Mouse (Mus musculus) neural tube, embryonic 12.5 days (tissue): Measurements from ENCODE around the gene Med19. TPM values are rescaled to one million over a fixed set of nuclear protein-coding genes. Genes with fewer than 3 reads are reported as not detected.
"Not testable (repeated sequence)": the region's sequence is repeated elsewhere in the genome, so short reads cannot be mapped to it uniquely, and the experiment has no call there.

Experiments used
- ATAC-seq: fragments of 200-750 bp; cut with Nextera tagmentation; 2 replicates; pipeline ENCODE4 v1.8.0; 2017; ENCODE audit warnings: low read depth, mild to moderate bottlenecking, moderate TSS enrichment, moderate library complexity; ENCODE audit not compliant: low FRiP score
- H3K27ac ChIP-seq: fragments of 300-500 bp; sonication (generic); 2 replicates; pipeline ENCODE4 v1.5.1; 2016
- H3K27me3 ChIP-seq: fragments of 300-500 bp; sonication (generic); replicated peaks from 2 replicates; pipeline ENCODE4 v1.6.1; 2016; ENCODE audit warnings: mild to moderate bottlenecking
- H3K36me3 ChIP-seq: fragments of 300-500 bp; sonication (generic); 2 replicates; pipeline ENCODE4 v1.6.1; 2016; ENCODE audit warnings: mild to moderate bottlenecking
- H3K4me1 ChIP-seq: fragments of 300-500 bp; sonication (generic); 2 replicates; pipeline ENCODE4 v1.6.1; 2016
- H3K4me2 ChIP-seq: fragments of 300-500 bp; sonication (generic); replicated peaks from 2 replicates; pipeline ENCODE4 v1.6.1; 2016; ENCODE audit warnings: mild to moderate bottlenecking
- H3K4me3 ChIP-seq: fragments of 300-500 bp; sonication (generic); 2 replicates; pipeline ENCODE4 v1.5.1; 2016
- H3K9ac ChIP-seq: fragments of 300-500 bp; sonication (generic); 2 replicates; pipeline ENCODE4 v1.6.1; 2016; ENCODE audit warnings: mild to moderate bottlenecking
- H3K9me3 ChIP-seq: fragments of 300-500 bp; sonication (generic); 2 replicates; pipeline ENCODE4 v1.6.1; 2016; ENCODE audit warnings: mild to moderate bottlenecking
- WGBS: fragments of 180-500 bp; shearing (Covaris S2); methylation state at CpG from one replicate; pipeline ENCODE4 v1.1.7; 2016; 5-methylcytosine and 5-hydroxymethylcytosine counted together
- polyA plus RNA-seq: library from polyadenylated mRNA; unstranded; fragments of >200 nt; fragmentation: Nextera tagmentation; extraction: Ambion mirVana; gene quantifications from 2 replicates; pipeline ENCODE4 v1.2.1, GENCODE M21; 2016

Med19 gene
- polyA plus RNA-seq, 1 experiment from 2014 or later, result 50.5 TPM

DNA sequence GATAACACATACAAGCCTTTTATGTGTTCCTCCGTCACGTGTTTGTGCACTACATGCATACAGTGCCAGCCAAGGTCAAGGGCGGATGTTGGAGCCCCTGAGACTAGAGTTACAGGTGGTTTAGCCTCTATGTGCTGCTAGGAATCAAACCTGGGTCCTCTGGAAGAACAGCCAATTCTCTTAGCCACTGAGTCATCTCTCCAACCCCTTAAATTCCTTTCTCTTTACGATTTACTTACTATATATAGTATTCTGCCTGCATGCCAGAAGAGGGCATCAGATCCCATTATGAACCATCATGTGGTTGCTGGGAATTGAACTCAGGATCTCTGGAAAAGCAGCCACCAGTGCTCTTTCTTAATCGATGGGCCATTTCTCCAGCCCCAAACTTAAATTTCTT lies 6.7 kb upstream of the Med19 start:
- Histone ChIP-seq H3K36me3 (peaks cover 53% of the 10 kb centered on the region), H3K4me2 (peak overlapping the region; percentile 72)
- not testable (repeated sequence) for H3K4me1 ChIP-seq, H3K9me3 ChIP-seq, H3K4me3 ChIP-seq, H3K27ac ChIP-seq, H3K27me3 ChIP-seq, H3K9ac ChIP-seq
- ATAC-seq, result peak; percentile 5; the same call in 1 of the 2 replicates
- 54% methylated on average over 4 of the region's 5 CpGs for WGBS

DNA sequence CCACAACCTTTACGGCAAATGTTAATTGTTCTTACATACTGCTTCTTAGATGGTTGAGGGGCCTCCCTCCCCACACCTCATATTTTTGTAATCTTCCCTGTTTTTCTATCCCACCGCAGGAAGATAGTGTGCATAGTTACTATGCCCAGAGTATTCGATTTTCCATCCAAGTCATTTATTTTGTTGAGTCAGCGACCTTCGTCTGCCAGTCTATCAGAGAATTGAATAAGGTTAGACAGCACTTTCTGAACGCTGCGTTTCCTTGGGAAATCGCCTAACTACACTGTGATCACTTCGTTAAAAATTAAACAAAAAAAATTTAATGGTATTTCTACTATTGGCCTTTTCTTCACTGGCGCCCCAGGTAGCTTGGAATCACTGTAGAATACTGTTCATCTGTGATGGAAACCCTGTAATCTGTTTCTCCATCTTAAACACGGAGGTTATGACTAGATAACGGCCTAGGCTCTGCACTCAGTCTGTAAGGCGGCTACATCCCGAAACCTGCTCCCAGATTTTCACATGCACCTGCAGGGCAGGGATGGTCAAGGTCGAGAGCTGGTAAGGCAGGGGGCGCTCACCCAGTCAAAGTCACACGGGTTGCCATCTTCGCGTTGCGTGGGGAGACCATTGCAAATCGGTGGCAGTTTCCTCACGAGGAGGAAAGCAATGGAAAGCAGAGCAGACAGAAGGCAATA lies 783 bp upstream of the Med19 start:
- Histone ChIP-seq H3K27ac (no peak overlapping the region), H3K9ac (peak overlapping the region; percentile 51), H3K36me3 (peaks cover 39% of the 10 kb centered on the region), H3K9me3 (no peaks in the 10 kb centered on the region), H3K4me2 (peak overlapping the region; percentile 59), H3K4me3 (peak overlapping the region; percentile 43), H3K27me3 (no peaks in the 10 kb centered on the region), H3K4me1 (peaks cover 18% of the 10 kb centered on the region)
- WGBS, result 11% methylated on average over 22 of the region's 22 CpGs
- peak; percentile 73 for ATAC-seq

DNA sequence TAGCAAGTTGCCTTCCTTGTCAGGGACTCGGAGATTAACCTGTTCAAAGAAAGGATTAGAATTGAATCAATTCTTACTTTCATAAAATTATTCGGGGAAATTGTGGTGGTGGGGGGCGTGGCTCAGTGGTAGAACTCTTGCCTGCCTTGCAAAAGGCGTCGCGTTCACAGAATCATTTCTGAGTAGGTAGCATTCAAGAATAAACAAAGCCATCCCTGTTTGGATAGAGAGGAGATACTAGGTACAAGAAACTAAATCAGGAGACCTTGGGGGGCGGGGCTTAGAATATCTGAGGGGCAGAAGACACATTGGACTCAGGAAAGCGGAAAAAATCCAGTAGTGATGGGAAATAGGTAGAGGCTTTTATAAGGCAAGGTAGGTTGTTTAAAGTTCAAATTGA lies 814 bp downstream of the Med19 start, which contains the start of gene Tmx2:
Tmx2 (minus strand) TSS at position 125 of the 400 bp plus-strand sequence.
- H3K9me3 ChIP-seq, result no peaks in the 10 kb centered on the region
- peak within 1 kb of the TSS; percentile 87 for H3K4me2 ChIP-seq
- H3K4me3 ChIP-seq, result peak within 1 kb of the TSS; percentile 85
- H3K4me1 ChIP-seq, result peaks cover 18% of the 10 kb centered on the region
- H3K36me3 ChIP-seq, result peaks cover 27% of the 10 kb centered on the region
- 22% methylated on average over 8 of the region's 8 CpGs for WGBS
- H3K27me3 ChIP-seq, result no peaks in the 10 kb centered on the region
- ATAC-seq, result no peak
- H3K9ac ChIP-seq, result peak within 1 kb of the TSS; percentile 82
- H3K27ac ChIP-seq, result no peak within 1 kb of the TSS

DNA sequence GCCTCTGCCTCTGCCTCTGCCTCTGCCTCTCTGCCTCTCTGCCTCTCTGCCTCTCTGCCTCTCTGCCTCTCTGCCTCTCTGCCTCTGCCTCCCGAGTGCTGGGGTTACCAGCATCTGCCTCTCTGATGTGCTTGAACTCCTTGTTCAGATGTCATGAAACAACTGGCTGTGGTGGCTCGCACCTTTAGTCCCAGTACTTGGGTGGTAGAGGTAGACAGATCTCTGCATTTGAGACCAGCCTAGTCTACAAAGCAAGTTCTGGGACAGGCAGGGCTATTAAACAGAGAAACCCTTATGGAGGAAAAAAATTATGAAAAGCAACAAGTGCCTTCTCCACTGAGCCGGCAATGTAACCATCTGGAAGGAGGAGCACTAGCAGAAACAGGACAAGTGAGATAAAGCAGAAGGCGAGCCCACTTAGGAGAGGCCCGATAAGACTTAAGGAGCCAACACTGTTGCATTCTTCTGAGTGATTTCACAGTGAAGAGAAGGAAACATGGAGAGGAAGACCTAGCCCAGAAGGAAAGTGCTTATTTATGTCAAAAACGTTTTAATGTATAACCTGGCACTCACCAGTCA lies 4.5 kb downstream of the Med19 start:
- no peaks in the 10 kb centered on the region for H3K27me3 ChIP-seq
- ATAC-seq, result no peak
- no peak overlapping the region for H3K4me3 ChIP-seq
- no peak overlapping the region for H3K9ac ChIP-seq
- WGBS, result 90% methylated on average over 6 of the region's 6 CpGs
- H3K27ac ChIP-seq, result no peak overlapping the region
- peaks cover 9% of the 10 kb centered on the region for H3K4me1 ChIP-seq
- H3K36me3 ChIP-seq, result peaks cover 37% of the 10 kb centered on the region
- H3K4me2 ChIP-seq, result no peak overlapping the region
- H3K9me3 ChIP-seq, result no peaks in the 10 kb centered on the region

DNA sequence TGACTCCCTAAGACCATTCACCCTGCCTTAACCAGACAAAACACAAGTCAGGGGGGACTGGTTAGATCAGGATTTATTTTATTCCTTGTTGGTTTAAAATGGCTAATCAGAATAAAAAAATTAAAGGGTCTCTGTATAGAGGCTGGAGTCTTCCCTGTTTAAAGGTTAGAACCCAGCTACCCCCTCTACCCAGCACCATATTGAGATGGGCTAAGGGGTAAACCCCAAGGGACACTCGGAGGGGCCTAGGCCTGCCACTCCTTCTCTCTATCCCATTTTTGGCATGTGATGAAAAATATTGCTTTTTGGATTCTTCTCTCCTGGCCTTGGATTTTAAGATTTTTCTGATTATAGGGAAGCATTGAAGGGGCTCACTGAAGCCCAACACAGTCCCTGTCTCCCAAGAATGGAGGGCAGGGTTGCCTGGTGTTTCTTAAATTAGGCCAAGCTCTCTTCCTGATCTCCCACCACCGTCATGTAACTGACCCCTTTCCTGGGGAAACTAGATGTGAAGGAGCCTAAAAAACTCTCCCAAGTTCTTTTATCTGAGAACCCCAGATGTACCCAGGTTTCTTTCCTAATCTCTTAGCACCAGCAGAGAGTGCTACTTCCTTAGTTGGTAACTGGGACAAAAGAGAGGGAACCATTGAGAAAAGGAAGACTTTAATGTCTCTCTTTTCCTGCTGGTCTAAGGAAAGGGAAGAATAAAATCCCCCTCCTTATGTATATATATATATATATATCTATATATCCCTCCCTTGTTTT lies 10.1 kb downstream of the Med19 start:
- no peak overlapping the region for H3K4me2 ChIP-seq
- H3K27me3 ChIP-seq, result no peaks in the 10 kb centered on the region
- peaks cover 84% of the 10 kb centered on the region for H3K36me3 ChIP-seq

DNA sequence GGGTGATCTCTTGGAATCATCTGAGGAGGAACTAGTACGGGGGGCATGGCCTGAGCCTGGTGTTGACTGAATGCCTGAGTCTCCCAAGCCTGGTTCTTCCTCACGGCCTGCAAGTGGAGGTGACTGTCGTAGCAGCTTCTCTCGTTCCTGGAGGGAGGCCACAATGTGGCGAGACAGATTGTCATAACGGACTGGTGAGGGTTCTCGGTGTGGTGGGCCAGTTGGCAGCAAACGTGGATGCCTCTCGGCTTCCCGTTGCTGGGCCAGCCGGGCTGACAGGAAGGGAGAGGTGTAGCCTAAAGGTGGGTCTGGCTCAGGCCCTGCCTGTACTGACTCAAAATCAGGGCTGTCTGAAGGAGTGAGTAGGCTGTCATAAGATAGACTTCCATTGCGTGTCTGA lies 11.8 kb downstream of the Med19 start:
- Histone ChIP-seq H3K27ac (no peak overlapping the region), H3K36me3 (peaks cover 89% of the 10 kb centered on the region), H3K4me2 (no peak overlapping the region), H3K27me3 (no peaks in the 10 kb centered on the region), H3K4me3 (no peak overlapping the region), H3K4me1 (no peaks in the 10 kb centered on the region), H3K9me3 (no peaks in the 10 kb centered on the region), H3K9ac (no peak overlapping the region)
- WGBS, result 91% methylated on average over 12 of the region's 12 CpGs
- no peak for ATAC-seq

More for the DNA sequence above, 10.1 kb downstream of the Med19 start:
- Histone ChIP-seq H3K9me3 (no peaks in the 10 kb centered on the region), H3K27ac (no peak overlapping the region), H3K4me3 (no peak overlapping the region), H3K9ac (no peak overlapping the region), H3K4me1 (no peaks in the 10 kb centered on the region)
- 83% methylated on average over 2 of the region's 2 CpGs for WGBS
- no peak for ATAC-seq

DNA sequence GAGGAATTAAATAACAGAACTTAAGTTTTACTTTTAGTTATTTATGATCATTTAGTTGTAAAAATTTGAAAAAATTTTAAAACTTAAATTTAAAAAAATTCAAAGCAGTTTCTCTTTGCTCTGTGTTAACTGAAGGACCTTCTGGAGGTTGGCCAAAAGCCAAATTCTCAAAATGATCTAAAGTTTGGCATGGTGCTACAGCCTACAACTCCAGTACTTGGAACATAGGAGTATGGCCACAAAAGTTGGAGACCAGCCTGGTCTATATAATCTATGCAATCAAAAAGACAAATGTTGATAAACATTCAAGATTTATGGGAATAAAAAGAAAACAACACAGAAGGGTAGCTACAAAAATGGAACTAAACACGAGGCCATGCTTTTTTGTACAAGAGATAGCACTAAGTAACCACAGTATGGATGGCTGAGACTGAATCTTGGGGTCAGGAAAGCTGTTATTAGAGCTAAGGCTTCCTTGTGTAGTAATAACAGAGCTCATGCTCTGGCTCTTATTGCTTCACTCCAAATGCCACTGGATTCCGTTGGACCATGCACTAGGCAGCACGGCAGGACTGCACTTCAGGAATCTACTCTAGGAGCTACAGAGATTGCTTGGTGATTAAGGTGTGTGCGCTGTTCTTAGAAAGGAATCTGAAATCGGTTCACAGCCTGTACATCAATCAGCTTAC lies 16.9 kb downstream of the Med19 start:
- no peak for ATAC-seq
- peaks cover 62% of the 10 kb centered on the region for H3K36me3 ChIP-seq

DNA sequence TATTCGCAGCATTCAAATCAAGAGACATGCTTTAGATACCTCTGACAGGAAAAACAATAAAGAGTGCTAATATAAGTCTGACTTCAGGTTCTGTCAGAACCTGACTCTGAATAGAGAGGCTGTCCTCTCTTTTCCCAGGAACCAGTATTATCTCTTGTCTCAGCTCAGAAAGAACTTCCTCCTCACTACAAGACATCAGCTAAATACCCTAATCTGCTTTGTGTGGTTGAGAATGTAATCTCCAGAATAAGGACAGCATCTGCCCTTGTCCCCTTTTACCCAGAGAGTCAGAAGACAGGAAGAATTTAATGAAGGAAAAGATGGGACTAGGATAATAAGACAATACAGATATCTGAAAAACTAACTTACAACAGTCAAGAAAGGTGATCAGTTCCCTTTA lies 25.3 kb downstream of the Med19 start:
- Histone ChIP-seq H3K9me3 (no peaks in the 10 kb centered on the region), H3K9ac (no peak overlapping the region), H3K4me3 (no peak overlapping the region), H3K27ac (no peak overlapping the region), H3K36me3 (peaks cover 15% of the 10 kb centered on the region; the same call in 1 of the 2 replicates), H3K27me3 (no peaks in the 10 kb centered on the region), H3K4me1 (peaks cover 9% of the 10 kb centered on the region; the same call in 1 of the 2 replicates), H3K4me2 (no peak overlapping the region)
- no peak for ATAC-seq
- 92% methylated on average over 1 of the region's 1 CpGs for WGBS

More for the DNA sequence above, 16.9 kb downstream of the Med19 start:
- H3K9me3 ChIP-seq, result no peaks in the 10 kb centered on the region
- WGBS, result 91% methylated on average over 5 of the region's 5 CpGs
- no peak overlapping the region for H3K9ac ChIP-seq
- no peak overlapping the region for H3K4me3 ChIP-seq
- H3K27ac ChIP-seq, result no peak overlapping the region
- H3K4me1 ChIP-seq, result no peaks in the 10 kb centered on the region
- H3K4me2 ChIP-seq, result no peak overlapping the region
- H3K27me3 ChIP-seq, result no peaks in the 10 kb centered on the region

DNA sequence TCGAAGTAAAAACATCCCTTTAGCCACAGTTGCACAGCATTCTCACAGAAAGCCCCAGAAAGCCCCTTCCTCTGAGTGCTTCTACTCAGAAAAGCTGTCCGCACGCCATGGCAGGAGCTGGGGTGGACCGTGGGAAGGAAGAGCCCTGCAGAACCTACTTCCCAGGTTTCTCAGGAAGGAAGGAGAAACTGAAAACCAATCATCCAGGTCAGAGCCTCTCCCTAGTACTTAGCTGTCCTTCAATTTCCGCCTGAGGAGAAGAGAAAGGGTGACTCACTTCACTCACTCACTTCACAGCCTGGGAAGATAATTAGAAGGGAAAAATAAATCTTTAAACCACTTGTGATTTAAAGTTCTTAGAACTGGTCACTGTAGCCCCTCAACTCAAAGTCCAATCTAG lies 26.1 kb downstream of the Med19 start:
- 84% methylated on average over 5 of the region's 5 CpGs for WGBS
- ATAC-seq, result no peak
- no peak overlapping the region for H3K27ac ChIP-seq
- no peak overlapping the region for H3K9ac ChIP-seq
- no peak overlapping the region for H3K4me3 ChIP-seq
- H3K4me1 ChIP-seq, result peaks cover 9% of the 10 kb centered on the region; the same call in 1 of the 2 replicates
- no peaks in the 10 kb centered on the region for H3K9me3 ChIP-seq
- H3K27me3 ChIP-seq, result no peaks in the 10 kb centered on the region
- peaks cover 11% of the 10 kb centered on the region; the same call in 1 of the 2 replicates for H3K36me3 ChIP-seq
- H3K4me2 ChIP-seq, result no peak overlapping the region

DNA sequence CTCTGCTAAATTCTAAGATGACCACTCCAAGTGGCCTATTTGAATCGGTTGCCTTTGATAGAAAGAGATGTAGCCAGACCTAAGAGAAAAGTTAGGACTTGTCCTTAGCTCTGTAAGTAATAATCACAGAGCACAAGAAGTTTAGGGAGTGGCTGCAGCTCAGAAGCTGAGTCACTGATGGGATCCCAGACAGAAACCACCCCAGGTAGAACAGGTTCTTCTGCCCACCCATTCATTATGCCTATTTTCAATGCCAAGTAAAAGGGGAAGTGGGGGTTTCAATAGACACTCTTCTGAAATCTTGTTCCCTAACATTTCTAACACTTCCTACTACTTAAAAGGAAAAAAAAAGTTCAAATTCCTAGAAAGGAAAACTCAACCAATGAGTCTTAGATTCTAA lies 27.1 kb downstream of the Med19 start:
- Histone ChIP-seq H3K9me3 (no peaks in the 10 kb centered on the region), H3K36me3 (peaks cover 14% of the 10 kb centered on the region), H3K4me3 (no peak overlapping the region), H3K9ac (no peak overlapping the region), H3K4me1 (peaks cover 9% of the 10 kb centered on the region; the same call in 1 of the 2 replicates), H3K4me2 (no peak overlapping the region), H3K27me3 (no peaks in the 10 kb centered on the region), H3K27ac (no peak overlapping the region)
- ATAC-seq, result no peak
- 88% methylated on average over 1 of the region's 1 CpGs for WGBS

DNA sequence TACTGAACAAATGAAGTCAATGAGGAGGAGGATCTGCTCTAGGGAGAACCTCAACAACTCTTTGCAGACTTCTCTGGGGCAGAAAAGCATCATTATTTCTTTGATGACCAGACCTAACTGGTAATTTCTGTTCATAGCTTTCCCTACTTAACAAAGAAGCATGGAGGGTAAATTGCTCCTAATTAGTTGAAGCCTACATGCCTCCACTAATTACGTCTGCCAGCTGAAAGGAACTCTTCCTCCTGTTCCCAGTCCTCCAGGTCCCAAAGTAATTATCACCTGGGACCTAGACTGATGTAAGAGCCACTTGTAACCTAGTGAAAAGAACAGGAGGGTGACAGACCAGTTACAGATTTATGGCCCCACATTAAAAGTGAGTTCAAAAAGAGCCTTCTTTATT lies 29.3 kb downstream of the Med19 start:
- Histone ChIP-seq H3K9me3 (no peaks in the 10 kb centered on the region), H3K4me3 (no peak overlapping the region), H3K36me3 (peaks cover 16% of the 10 kb centered on the region), H3K4me2 (no peak overlapping the region; the same call in 1 of the 2 replicates), H3K4me1 (peaks cover 9% of the 10 kb centered on the region), H3K9ac (no peak overlapping the region), H3K27ac (no peak overlapping the region), H3K27me3 (no peaks in the 10 kb centered on the region)
- 17% methylated on average over 1 of the region's 1 CpGs for WGBS
- ATAC-seq, result no peak

DNA sequence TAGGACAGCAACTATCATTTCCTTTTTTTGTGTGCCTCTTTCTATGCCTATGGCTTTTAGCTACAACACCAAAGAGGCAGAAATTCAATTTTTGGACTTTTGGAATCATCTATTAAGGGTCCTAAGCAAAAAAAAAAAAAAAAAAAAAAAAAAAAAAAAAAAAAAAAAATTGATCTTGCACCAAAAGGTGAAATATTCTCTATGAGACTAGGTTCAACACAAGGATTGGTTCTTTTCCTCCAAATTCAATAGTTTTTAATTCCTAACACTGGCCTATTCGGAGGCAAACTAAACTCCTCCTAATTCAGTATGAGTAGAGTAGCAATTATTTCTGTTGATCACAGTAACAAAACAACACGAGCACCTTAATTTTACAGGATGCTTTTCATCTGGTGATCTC lies 33.7 kb downstream of the Med19 start:
- Histone ChIP-seq H3K9ac (no peak overlapping the region), H3K36me3 (peaks cover 13% of the 10 kb centered on the region), H3K4me1 (peaks cover 20% of the 10 kb centered on the region), H3K4me2 (no peak overlapping the region), H3K4me3 (no peak overlapping the region), H3K27ac (no peak overlapping the region), H3K9me3 (no peaks in the 10 kb centered on the region), H3K27me3 (no peaks in the 10 kb centered on the region)
- no peak for ATAC-seq
- WGBS, result 91% methylated on average over 2 of the region's 2 CpGs
